Mouse (Mus musculus) T-helper 17 cell (primary cell): ENCODE data around the gene Hoxb8.

Experiments
- in situ Hi-C, 2 experiments: fragments of 300-600 bp; cut with MboI, MseI; formaldehyde crosslinking; loops; 1 replicate in 1 of 2; 2 replicates in 1 of 2; pipeline ENCODE4 v1.15.1; 2025; ENCODE audit warnings: high pct_unique_total_duplicates in 2 of 2

Gene Hoxb8

GRCm38 (mm10) chr11:96284041-96284749 lies 2.5 kb downstream of the Hoxb8 start:
- in situ Hi-C loops, result loop anchor here in 1 of 2 experiments (10.0 kb wide), 1 partner anchor 581 kb away; no protein-coding TSS in a partner anchor

DNA sequence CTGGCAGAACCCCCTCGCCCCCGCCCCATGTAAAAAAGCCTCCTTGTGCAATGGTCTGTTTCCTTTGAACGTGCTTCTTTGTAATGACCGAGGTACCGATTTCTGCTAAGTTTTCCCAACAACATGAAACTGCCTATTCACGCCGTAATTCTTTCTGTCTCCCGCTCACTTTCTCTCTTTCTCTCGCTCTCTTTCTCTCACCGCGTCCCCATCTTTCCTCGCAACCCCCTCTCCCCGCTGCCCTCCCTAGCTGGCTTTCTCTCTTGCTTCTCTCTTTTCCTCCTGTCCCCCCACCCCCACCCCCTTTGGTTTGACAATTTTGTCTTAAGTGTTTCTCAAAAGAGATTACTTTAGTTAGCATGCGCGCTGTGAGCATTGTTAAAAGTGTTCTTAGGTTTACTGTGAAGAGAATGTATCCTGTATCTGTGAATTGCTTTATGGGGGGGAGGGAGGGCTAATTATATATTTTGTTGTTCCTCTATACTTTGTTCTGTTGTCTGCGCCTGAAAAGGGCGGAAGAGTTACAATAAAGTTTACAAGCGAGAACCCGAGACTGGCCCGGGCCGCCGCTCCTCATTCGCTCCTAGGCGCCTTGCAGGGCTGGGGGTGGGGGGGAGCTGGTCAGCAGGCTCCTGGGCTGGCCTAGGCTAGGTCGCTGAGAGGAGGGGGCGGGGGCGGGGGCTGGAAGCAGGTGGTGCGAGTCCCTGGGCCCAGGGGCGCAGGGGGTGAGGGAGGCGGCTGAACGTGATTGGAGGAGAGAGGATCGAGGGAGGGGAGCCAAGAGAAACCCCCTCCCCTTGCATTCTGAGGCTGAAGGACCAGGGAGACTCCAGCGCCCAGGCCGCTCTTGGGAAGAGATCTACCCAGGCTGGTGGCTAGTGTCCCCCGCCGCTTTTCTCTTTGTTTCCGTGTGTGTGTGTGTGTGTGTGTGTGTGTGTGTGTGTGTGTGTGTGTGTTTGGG lies 3.3 kb downstream of the Hoxb8 start:
- in situ Hi-C loops, result loop anchor here in 1 of 2 experiments (10.0 kb wide), 1 partner anchor 580 kb away; no protein-coding TSS in a partner anchor

GRCm38 (mm10) chr11:96285771-96286738 lies 4.3 kb downstream of the Hoxb8 start, which contains the start of gene Hoxb7:
Gene Hoxb7, plus strand, starts transcription at chr11:96286623.
- in situ Hi-C loops, result loop anchor here in 1 of 2 experiments (10.0 kb wide), 1 partner anchor 579 kb away; no protein-coding TSS in a partner anchor

DNA sequence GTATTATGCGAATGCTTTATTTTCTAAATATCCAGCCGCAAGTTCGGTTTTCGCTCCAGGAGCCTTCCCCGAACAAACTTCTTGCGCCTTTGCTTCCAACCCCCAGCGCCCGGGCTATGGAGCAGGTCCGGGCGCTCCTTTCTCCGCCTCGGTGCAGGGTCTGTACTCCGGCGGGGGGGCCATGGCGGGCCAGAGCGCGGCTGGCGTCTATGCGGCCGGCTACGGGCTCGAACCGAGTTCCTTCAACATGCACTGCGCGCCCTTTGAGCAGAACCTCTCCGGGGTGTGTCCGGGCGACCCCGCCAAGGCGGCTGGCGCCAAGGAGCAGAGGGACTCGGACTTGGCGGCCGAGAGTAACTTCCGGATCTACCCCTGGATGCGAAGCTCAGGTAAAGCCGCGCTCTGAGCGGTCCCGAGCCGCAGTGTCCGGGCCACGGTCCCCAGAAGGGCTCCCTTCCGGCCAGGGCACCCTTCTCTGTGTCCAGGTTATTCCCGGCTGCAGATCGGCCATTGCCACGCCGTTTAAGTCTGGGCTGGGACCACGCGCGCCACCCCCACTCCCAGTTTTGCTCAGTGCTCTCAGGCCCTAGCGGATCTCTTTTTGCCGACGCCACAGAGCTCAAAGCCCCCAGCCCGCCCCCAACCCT lies 5.2 kb downstream of the Hoxb8 start:
- in situ Hi-C loops, result loop anchor here in 1 of 2 experiments (10.0 kb wide), 1 partner anchor 578 kb away; no protein-coding TSS in a partner anchor

DNA sequence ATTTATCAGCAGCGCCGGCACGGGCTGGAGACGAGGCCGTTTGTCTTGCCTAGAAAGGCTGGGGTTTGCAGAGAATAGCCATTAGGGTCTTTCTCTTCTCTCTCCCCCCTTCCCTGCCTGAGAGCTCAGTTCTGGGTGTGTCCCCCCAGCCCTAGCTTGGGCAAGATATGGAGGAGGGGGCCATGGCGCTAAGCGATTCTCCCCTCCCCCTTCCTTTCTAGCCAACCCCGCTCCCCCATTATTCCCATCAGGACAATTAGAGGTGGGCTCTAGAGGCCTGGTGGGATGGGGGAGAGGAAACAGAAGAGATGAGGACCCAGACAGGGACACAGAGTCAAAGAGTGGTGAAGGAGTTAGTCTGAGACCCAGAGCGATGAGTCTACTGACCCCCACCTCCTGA lies 5.7 kb downstream of the Hoxb8 start:
- in situ Hi-C loops, result loop anchor here in 1 of 2 experiments (10.0 kb wide), 1 partner anchor 577 kb away; no protein-coding TSS in a partner anchor

GRCm38 (mm10) chr11:96288455-96289221 lies 6.9 kb downstream of the Hoxb8 start:
- in situ Hi-C loops, result loop anchor here in 1 of 2 experiments (10.0 kb wide), 1 partner anchor 576 kb away; no protein-coding TSS in a partner anchor

GRCm38 (mm10) chr11:96289293-96289692 lies 7.6 kb downstream of the Hoxb8 start:
- in situ Hi-C loops, result loop anchor here in 1 of 2 experiments (10.0 kb wide), 1 partner anchor 576 kb away; no protein-coding TSS in a partner anchor

- in situ Hi-C loops, result loop anchor here in 1 of 2 experiments (10.0 kb wide), 1 partner anchor 575 kb away; no protein-coding TSS in a partner anchor
Observed at GRCm38 (mm10) chr11:96289837-96290236, 8.1 kb downstream of the Hoxb8 start.

DNA sequence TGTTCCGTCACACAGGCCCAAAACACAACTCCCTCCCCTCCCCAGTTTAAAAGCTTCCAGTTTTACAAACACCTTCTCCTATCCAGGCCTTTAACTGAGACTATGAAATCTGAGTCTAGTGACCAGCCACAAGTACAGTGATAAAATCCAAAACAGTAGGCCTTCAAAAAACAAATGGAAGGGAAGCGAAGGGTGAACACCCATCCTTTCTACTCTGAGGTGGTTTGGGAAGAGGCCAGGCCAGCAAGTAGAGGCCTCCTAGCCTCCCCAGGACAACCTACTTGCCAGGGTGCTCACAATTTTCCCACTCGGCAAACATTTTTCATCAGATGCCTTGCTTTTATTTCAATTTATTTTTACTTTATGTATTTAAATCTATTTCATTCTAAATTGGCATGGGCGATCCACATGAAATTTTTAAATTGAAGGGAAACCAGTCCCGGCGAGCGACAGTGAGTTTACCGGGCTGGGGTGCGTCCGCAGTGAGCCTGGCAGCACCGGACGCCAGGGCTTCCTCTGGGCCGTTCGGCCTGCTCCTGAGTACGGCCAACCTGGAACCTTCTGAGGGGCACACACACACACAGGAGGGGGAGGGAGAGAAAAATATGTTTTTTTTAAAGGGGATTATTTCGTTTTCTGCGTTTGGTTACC lies 9.1 kb downstream of the Hoxb8 start:
- in situ Hi-C loops, result no loop called here

GRCm38 (mm10) chr11:96291681-96292564 lies 10.2 kb downstream of the Hoxb8 start, which contains the start of gene Hoxb6:
Gene Hoxb6, plus strand, starts transcription at chr11:96292476.
- in situ Hi-C loops, result no loop called here

DNA sequence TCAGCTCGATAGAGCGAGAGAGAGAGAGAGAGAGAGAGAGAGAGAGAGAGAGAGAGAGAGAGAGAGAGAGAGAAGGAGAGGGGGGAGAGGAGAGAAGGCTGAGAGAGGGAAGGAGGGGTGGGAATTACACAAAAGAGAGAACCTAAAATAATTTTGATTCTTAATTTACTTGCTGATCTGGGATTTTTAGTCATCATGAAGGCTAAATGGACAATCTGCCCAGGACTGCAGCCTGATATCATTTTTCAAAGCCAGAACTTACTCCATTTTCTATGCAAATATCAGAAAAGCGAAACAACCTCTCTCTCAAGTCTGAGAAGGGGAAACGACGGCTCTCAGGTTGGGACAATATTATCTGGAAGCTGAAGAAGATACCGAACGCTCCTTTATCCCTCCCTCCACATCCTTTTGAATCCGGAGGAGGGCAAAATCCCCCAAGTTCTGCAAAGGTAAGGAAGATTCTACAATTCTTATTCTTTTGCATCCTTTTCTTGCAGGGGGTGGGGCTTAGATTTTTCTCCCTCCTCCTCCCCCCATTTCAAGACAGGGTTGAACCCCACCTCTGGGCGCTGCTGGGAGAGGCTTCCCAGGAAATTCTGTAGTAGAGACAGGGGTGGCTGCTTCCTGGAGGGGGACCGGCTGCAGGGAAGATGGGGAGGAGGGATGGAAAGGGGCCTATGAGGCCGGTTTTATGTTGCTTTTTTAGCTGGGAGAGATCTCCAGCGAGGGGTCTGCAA lies 11.0 kb downstream of the Hoxb8 start:
- in situ Hi-C loops, result no loop called here

DNA sequence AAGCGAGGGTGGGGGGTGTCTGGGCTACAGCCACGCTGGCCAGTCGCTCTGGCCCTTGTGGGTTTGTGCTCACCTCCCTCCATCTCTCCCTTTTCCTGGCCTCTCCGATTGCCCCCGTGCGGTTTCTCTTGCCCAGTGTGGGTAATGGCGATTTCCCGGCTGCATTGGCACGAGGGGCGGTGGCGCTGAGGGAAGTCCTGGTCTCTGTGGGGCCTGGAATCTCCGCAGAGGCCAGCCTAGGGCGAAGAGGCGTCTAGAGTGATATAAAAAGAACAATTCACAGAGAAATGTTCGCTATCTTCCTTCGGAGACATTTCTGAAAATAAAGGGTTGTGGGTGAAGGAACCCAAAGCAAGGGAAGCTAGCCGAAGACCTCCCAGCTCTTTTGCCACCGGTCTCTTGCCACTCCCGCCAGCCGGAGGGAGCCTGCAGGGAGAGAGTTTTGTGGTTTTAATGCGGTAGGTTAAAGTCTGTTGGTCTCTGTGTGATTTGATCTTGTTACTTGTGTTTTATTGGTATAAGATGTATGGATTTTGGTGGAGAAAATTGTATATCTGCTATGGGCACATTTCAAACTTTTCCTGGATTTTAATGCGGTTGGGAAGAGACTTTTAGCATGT lies 11.7 kb downstream of the Hoxb8 start:
- in situ Hi-C loops, result no loop called here

DNA sequence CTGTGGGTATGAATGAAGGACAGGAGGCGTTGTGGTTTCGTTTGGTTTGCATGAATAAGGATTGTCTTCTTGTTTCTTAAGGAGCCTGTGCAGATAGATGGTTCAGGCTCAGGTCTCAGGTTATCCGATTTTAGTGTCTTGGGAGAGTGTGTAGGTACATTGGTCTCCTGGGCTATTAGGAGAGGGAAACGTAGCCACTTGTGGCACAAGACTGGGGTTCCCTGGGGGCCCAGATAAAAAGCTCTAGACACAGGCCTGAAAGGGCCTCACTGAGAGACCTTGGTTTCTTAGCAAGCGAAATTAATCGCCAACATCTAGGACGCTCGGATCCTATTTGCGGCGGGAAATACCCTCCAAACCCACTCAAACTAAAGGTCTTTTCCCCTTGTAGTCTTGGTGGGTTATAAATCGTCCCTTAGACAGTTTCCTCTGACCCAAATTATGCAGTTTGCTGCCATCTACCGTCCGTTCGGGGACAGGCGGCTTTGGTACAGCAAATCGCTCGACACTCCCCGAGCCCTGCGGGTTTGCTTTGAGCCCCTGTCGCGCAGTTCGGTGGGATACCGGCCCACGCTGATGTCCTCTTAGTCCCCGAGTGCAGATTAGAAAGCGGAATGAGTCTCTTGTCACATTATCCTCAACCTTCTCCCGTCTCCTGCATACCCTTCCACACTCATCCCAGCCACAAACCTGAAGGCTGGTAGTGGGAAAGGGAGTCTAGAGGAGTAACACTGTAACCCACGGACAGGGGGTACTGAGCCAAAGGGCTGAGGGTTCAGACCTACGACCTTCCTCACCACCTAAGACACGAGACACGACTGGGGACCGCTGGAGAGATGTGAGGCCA lies 12.8 kb downstream of the Hoxb8 start:
- in situ Hi-C loops, result no loop called here

GRCm38 (mm10) chr11:96295092-96295835 lies 13.6 kb downstream of the Hoxb8 start:
- in situ Hi-C loops, result no loop called here

- in situ Hi-C loops, result no loop called here
Observed at GRCm38 (mm10) chr11:96296997-96297396, 15.3 kb downstream of the Hoxb8 start.
